In the genomic region with DNA sequence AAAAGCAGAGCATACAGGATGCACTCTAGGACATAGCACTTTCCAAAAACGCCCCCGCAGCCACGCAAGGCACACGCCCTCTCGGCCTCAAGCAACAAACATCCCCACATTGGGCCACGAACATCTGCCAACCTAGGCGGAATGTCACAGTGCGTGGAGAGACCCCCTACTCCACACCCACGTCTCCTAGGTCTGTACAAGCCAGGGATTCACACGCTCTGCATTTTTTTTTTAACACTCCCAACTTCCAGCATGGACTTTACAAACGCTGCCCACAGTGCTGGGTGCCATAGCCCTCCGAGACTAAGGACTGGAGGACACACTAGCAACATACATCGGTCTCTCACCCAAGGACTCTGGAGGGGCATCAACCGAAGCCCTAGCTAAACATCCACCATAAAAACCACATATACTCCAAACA, we compare ENCODE assay signal across 9 mouse cellular contexts. TPM values are rescaled to one million over a fixed set of nuclear protein-coding genes. Genes with fewer than 3 reads are reported as not detected.
DNase-seq lines count a peak whose midpoint lies in the region; ATAC-seq and TF ChIP-seq lines count a peak whose summit lies in the region.
"Had no signal": no experiment of that assay in that cellular context is flagged by ENCODE, and none has a peak within 500 bp of the region (broad histone marks: within the 10 kb centered on the region; RNA-seq: fewer than 3 reads in every experiment).

No protein-coding gene starts in this region.

- no peaks in the 10 kb centered on the region for H3K36me3 ChIP-seq in G1E (replicated peaks)
- no peaks in the 10 kb centered on the region for H3K36me3 ChIP-seq in heart, postnatal 0 days (replicated peaks; ENCODE audit: control insufficient read depth, insufficient read depth, low read length)
- H3K36me3 ChIP-seq in liver, embryonic 14.5 days (replicated peaks; ENCODE audit: control insufficient read depth, insufficient read depth, low read depth): no peaks in the 10 kb centered on the region

- TF ChIP-seq EP300 in heart, postnatal 0 days (IDR thresholded peaks at IDR 0.05; ENCODE audit: low read depth): no peak
- no peak for TF ChIP-seq EP300 in liver, embryonic 14.5 days (IDR thresholded peaks at IDR 0.05; ENCODE audit: low read depth)

- intact Hi-C loops in gastrocnemius, postnatal 14 days (cut with DNase I; ENCODE audit: low total_unique reads): no loop called here

- H3K9ac ChIP-seq in heart, postnatal 0 days (replicated peaks; ENCODE audit: low read depth, low read length): peak overlapping the region; percentile 61
- H3K9ac ChIP-seq in liver, embryonic 14.5 days (replicated peaks): no peak overlapping the region

- TF ChIP-seq CTCF in G1E (IDR thresholded peaks at IDR 0.05; ENCODE audit: low read depth, low read length): no peak
- no peak for TF ChIP-seq CTCF in heart, postnatal 0 days (IDR thresholded peaks at IDR 0.05; ENCODE audit: low read depth)
- TF ChIP-seq CTCF in liver, embryonic 14.5 days (IDR thresholded peaks at IDR 0.05; ENCODE audit: low read depth): no peak

- H3K27me3 ChIP-seq in G1E (ENCODE audit: insufficient read depth, low read length): peaks cover 96% of the 10 kb centered on the region
- H3K27me3 ChIP-seq in heart, postnatal 0 days (ENCODE audit: control insufficient read depth, insufficient read depth, low read length): no peaks in the 10 kb centered on the region
- H3K27me3 ChIP-seq in liver, embryonic 14.5 days (ENCODE audit: control insufficient read depth, insufficient read depth, low read length): peaks cover 71% of the 10 kb centered on the region
- H3K27me3 ChIP-seq: Patski had no signal

- DNase-seq in gastrocnemius, postnatal 14 days: peak; percentile 35
- DNase-seq in gastrocnemius, postnatal 25 days: no peak
- no peak for DNase-seq in G1E (ENCODE audit: low spot score)
- no peak for DNase-seq in heart, postnatal 0 days (ENCODE audit: low spot score)
- no peak for DNase-seq in liver, embryonic 14.5 days (ENCODE audit: low read depth in 3 of 3, low spot score in 3 of 3)
- no peak for DNase-seq in frontal cortex, postnatal 10 days (ENCODE audit: low spot score in 2 of 2)
- no peak for DNase-seq in adrenal gland, adult 18-20 months (ENCODE audit: low spot score in 2 of 2)
- no peak for DNase-seq in yolk sac, embryonic 10.5 days (ENCODE audit: low spot score)

- H3K4me2 ChIP-seq in heart, postnatal 0 days (ENCODE audit: low read depth, low read length): peak overlapping the region; percentile 78
- H3K4me2 ChIP-seq in liver, embryonic 14.5 days (ENCODE audit: low read depth): peak overlapping the region; percentile 62

- WGBS in heart, postnatal 0 days: 9% methylated on average over 14 of the region's 14 CpGs
- WGBS in liver, embryonic 14.5 days (ENCODE audit: insufficient replicate concordance): 17% methylated on average over 14 of the region's 14 CpGs

- H3K27ac ChIP-seq in heart, postnatal 0 days (ENCODE audit: low read depth): peak overlapping the region; percentile 91
- no peak overlapping the region for H3K27ac ChIP-seq in liver, embryonic 14.5 days

- ATAC-seq in G1E (ENCODE audit: extremely low read depth, insufficient number of reproducible peaks, low FRiP score, poor library complexity, severe bottlenecking): no peak
- ATAC-seq in heart, postnatal 0 days (ENCODE audit: insufficient read depth, low read depth): no peak
- ATAC-seq in liver, embryonic 14.5 days (ENCODE audit: insufficient read depth): no peak

- no peaks in the 10 kb centered on the region for H3K9me3 ChIP-seq in G1E (replicated peaks)
- no peaks in the 10 kb centered on the region for H3K9me3 ChIP-seq in heart, postnatal 0 days (replicated peaks; ENCODE audit: control insufficient read depth, low read length)
- H3K9me3 ChIP-seq in liver, embryonic 14.5 days (ENCODE audit: control insufficient read depth, low read length): no peaks in the 10 kb centered on the region

- H3K4me3 ChIP-seq in G1E (ENCODE audit: low read depth, low read length): peak overlapping the region; percentile 74; the same call in 1 of the 2 replicates
- H3K4me3 ChIP-seq in heart, postnatal 0 days (ENCODE audit: low read depth, low read length): peak overlapping the region; percentile 67
- peak overlapping the region; percentile 51 to 64 for H3K4me3 ChIP-seq in liver, embryonic 14.5 days (ENCODE audit: insufficient read depth in 1 of 2, low read depth in 2 of 2, low read length in 2 of 2)

- peaks cover 78% of the 10 kb centered on the region for H3K4me1 ChIP-seq in G1E (ENCODE audit: insufficient read depth, low read depth, low read length)
- H3K4me1 ChIP-seq in heart, postnatal 0 days (ENCODE audit: control insufficient read depth, insufficient read depth): 0 out of 2 replicates have a peak, but pooled peaks cover 12% of the 10 kb centered on the region
- peaks cover 0 to 15% of the 10 kb centered on the region in 2 experiments; a peak in 2 of 4 replicates for H3K4me1 ChIP-seq in liver, embryonic 14.5 days (replicated peaks; ENCODE audit: control insufficient read depth in 2 of 2, insufficient read depth in 2 of 2, low read length in 1 of 2)

RNA-seq across cellular contexts. Expression of a gene that starts 11.8 kb away (rescaled TPM):
- total RNA-seq in gastrocnemius, postnatal 14 days (2021): 10 to 100 TPM; 12.9 to 13.2 TPM
- total RNA-seq in gastrocnemius, postnatal 25 days (2021): 1 to 10 TPM; 9.3 to 9.8 TPM
- total RNA-seq in G1E (2014; fragmentation: Nextera tagmentation) (2.6 and 3.4 TPM in 2 replicates), G1E (2017) (1.0 and 1.9 TPM in 2 replicates)
- polyA plus RNA-seq in G1E (2012): 1.8 and 2.2 TPM in 2 replicates
- total RNA-seq in heart, postnatal 0 days (2014; rRNA removed; ENCODE audit: low replicate concordance): 8.9 and 9.7 TPM in 2 replicates
- polyA plus RNA-seq in heart, postnatal 0 days (2015; fragmentation: Nextera tagmentation; extraction: Ambion mirVana): 5.4 and 6.0 TPM in 2 replicates
- polyA plus RNA-seq in liver, embryonic 14.5 days (2012; rRNA removed): 2.3 and 2.5 TPM in 2 replicates
- 1.9 and 2.1 TPM in 2 replicates for polyA plus RNA-seq in liver, embryonic 14.5 days (2014; fragmentation: Nextera tagmentation; extraction: Ambion mirVana)
- total RNA-seq in adrenal gland, adult 18-20 months (2021): 10 to 100 TPM; 21.7 to 27.2 TPM

RNA-seq across cellular contexts. Expression of a gene that starts 13.7 kb away (rescaled TPM):
- total RNA-seq in gastrocnemius, postnatal 14 days (2021): 1 to 10 TPM; 1.0 to 1.1 TPM
- total RNA-seq in gastrocnemius, postnatal 25 days (2021): 1 to 10 TPM in 1 of 2 experiments, under 1 TPM in 1; 0.41 to 1.2 TPM
- total RNA-seq in G1E (2014; fragmentation: Nextera tagmentation) (23.7 and 26.6 TPM in 2 replicates), G1E (2017) (80.9 and 83.5 TPM in 2 replicates)
- 22.1 and 27.2 TPM in 2 replicates for polyA plus RNA-seq in G1E (2012)
- 0.23 and 1.1 TPM in 2 replicates for total RNA-seq in heart, postnatal 0 days (2014; rRNA removed; ENCODE audit: low replicate concordance)
- 0.79 and 0.92 TPM in 2 replicates for polyA plus RNA-seq in heart, postnatal 0 days (2015; fragmentation: Nextera tagmentation; extraction: Ambion mirVana)
- 1.6 and 2.7 TPM in 2 replicates for polyA plus RNA-seq in liver, embryonic 14.5 days (2012; rRNA removed)
- 5.6 and 5.7 TPM in 2 replicates for polyA plus RNA-seq in liver, embryonic 14.5 days (2014; fragmentation: Nextera tagmentation; extraction: Ambion mirVana)
- 1 to 10 TPM; 4.1 to 7.4 TPM for total RNA-seq in adrenal gland, adult 18-20 months (2021)

RNA-seq across cellular contexts. Expression of a gene that starts 24.9 kb away (rescaled TPM):
- total RNA-seq in gastrocnemius, postnatal 14 days (2021): not detected
- not detected for total RNA-seq in gastrocnemius, postnatal 25 days (2021)
- not detected in 2 replicates for total RNA-seq in G1E (2014; fragmentation: Nextera tagmentation)
- 0.12 and 0.44 TPM in 2 replicates for total RNA-seq in G1E (2017)
- polyA plus RNA-seq in G1E (2012): not detected in 2 replicates
- not detected in 2 replicates for total RNA-seq in heart, postnatal 0 days (2014; rRNA removed; ENCODE audit: low replicate concordance)
- polyA plus RNA-seq in heart, postnatal 0 days (2015; fragmentation: Nextera tagmentation; extraction: Ambion mirVana): not detected in 2 replicates
- 0.04 TPM in 1 of 2 replicates, not detected in the other for polyA plus RNA-seq in liver, embryonic 14.5 days (2012; rRNA removed)
- polyA plus RNA-seq in liver, embryonic 14.5 days (2014; fragmentation: Nextera tagmentation; extraction: Ambion mirVana): 0.04 TPM in 1 of 2 replicates, not detected in the other
- under 1 TPM in 1 of 2 experiments, not detected in 1; 0.13 TPM for total RNA-seq in adrenal gland, adult 18-20 months (2021)

RNA-seq across cellular contexts. Expression of a gene that starts 33.8 kb away (rescaled TPM):
- total RNA-seq in gastrocnemius, postnatal 14 days (2021): 10 to 100 TPM; 14.5 to 14.9 TPM
- 10 to 100 TPM; 12.1 to 14.1 TPM for total RNA-seq in gastrocnemius, postnatal 25 days (2021)
- total RNA-seq in G1E (2014; fragmentation: Nextera tagmentation): 24.5 and 25.8 TPM in 2 replicates
- total RNA-seq in G1E (2017): 31.1 and 37.2 TPM in 2 replicates
- 66.2 and 75.3 TPM in 2 replicates for polyA plus RNA-seq in G1E (2012)
- total RNA-seq in heart, postnatal 0 days (2014; rRNA removed; ENCODE audit: low replicate concordance): 35.6 and 53.5 TPM in 2 replicates
- 31.4 and 34.1 TPM in 2 replicates for polyA plus RNA-seq in heart, postnatal 0 days (2015; fragmentation: Nextera tagmentation; extraction: Ambion mirVana)
- polyA plus RNA-seq in liver, embryonic 14.5 days (2012; rRNA removed): 13.4 and 15.4 TPM in 2 replicates
- 21.2 and 23.5 TPM in 2 replicates for polyA plus RNA-seq in liver, embryonic 14.5 days (2014; fragmentation: Nextera tagmentation; extraction: Ambion mirVana)
- total RNA-seq in adrenal gland, adult 18-20 months (2021): 10 to 100 TPM; 32.6 to 35.2 TPM

RNA-seq across cellular contexts. Expression of a gene that starts 40.9 kb away (rescaled TPM):
- 10 to 100 TPM; 14.1 to 15.6 TPM for total RNA-seq in gastrocnemius, postnatal 14 days (2021)
- total RNA-seq in gastrocnemius, postnatal 25 days (2021): 10 to 100 TPM; 10.4 to 16.7 TPM
- total RNA-seq in G1E (2014; fragmentation: Nextera tagmentation): 2.1 and 11.9 TPM in 2 replicates
- total RNA-seq in G1E (2017): 4.2 and 4.9 TPM in 2 replicates
- polyA plus RNA-seq in G1E (2012): 3.1 and 4.2 TPM in 2 replicates
- 43.9 and 64.7 TPM in 2 replicates for total RNA-seq in heart, postnatal 0 days (2014; rRNA removed; ENCODE audit: low replicate concordance)
- polyA plus RNA-seq in heart, postnatal 0 days (2015; fragmentation: Nextera tagmentation; extraction: Ambion mirVana): 27.7 and 33.1 TPM in 2 replicates
- 14.9 and 17.9 TPM in 2 replicates for polyA plus RNA-seq in liver, embryonic 14.5 days (2012; rRNA removed)
- 22.6 and 24.0 TPM in 2 replicates for polyA plus RNA-seq in liver, embryonic 14.5 days (2014; fragmentation: Nextera tagmentation; extraction: Ambion mirVana)
- total RNA-seq in adrenal gland, adult 18-20 months (2021): 100 to 1,000 TPM in 1 of 2 experiments, 10 to 100 TPM in 1; 81.7 to 106 TPM
